Mouse (Mus musculus) right cerebral cortex, postnatal 4 days (tissue): ENCODE results near the gene Gm6465.
"Not testable (repeated sequence)": the region's sequence is repeated elsewhere in the genome, so short reads cannot be mapped to it uniquely, and the experiment has no call there.

Experiments
- DNase-seq: peaks from one replicate; pipeline ENCODE4 v3.0.0-alpha.2; 2022

The Gm6465 gene

GRCm38 (mm10) chr5:11845239-11845638 is at the start of gene Gm6465:
Gene Gm6465 (plus strand): TSS chr5:11845539.
- not testable (repeated sequence) for DNase-seq

GRCm38 (mm10) chr5:11845824-11846223 is 485 bp downstream of the Gm6465 start:
- not testable (repeated sequence) for DNase-seq

- not testable (repeated sequence) for DNase-seq
Measured at GRCm38 (mm10) chr5:11857909-11858308, 12.6 kb downstream of the Gm6465 start.
